Mouse (Mus musculus) lung, adult 2 months (tissue): ENCODE data around the gene Sh3yl1. TPM values are rescaled to one million over a fixed set of nuclear protein-coding genes. Genes with fewer than 3 reads are reported as not detected.
A peak's percentile ranks its signal among the peaks of the same experiment; 100 is the strongest.

Experiments
- DNase-seq: peaks from one replicate; pipeline ENCODE4 v3.0.0; 2022
- H3K4me1 ChIP-seq: fragments of 200-500 bp; 2 replicates; pipeline ENCODE4 v1.6.1; 2011; ENCODE audit warnings: low read length; ENCODE audit not compliant: control insufficient read depth, insufficient read depth
- H3K4me3 ChIP-seq: fragments of 200-500 bp; replicated peaks from 2 replicates; pipeline ENCODE3; 2011; ENCODE audit warnings: low read depth, mild to moderate bottlenecking, control low read depth, low read length; ENCODE audit errors: extremely low read depth
- CTCF ChIP-seq: fragments of 200-500 bp; IDR thresholded peaks from 2 replicates; pipeline ENCODE4 v1.5.1; 2011; ENCODE audit warnings: mild to moderate bottlenecking, low read length, control low read depth; ENCODE audit not compliant: insufficient read depth
- POLR2A ChIP-seq: fragments of 200-500 bp; IDR thresholded peaks from 2 replicates; pipeline ENCODE4 v1.6.1; 2011; ENCODE audit warnings: low read depth, mild to moderate bottlenecking, control low read depth, low read length, borderline replicate concordance; ENCODE audit errors: extremely low read depth
- WGBS: fragments of 180-500 bp; shearing (Covaris S2); methylation state at CpG from one replicate; pipeline ENCODE4 v1.1.7; 2018; 5-methylcytosine and 5-hydroxymethylcytosine counted together
- polyA plus RNA-seq: library from polyadenylated mRNA; depleted of rRNA; stranded (reverse); fragments of >200 nt; gene quantifications from 2 replicates; pipeline ENCODE4 v1.2.3, GENCODE M21; 2012

Sh3yl1 gene
- polyA plus RNA-seq, 1 experiment, result 2.6 TPM

GRCm38 (mm10) chr12:30890067-30890466 is 21.4 kb upstream of the Sh3yl1 start:
- peak; percentile 31 for DNase-seq
- H3K4me3 ChIP-seq, result no peak overlapping the region
- no peaks in the 10 kb centered on the region for H3K4me1 ChIP-seq
- 0 out of 2 replicates have a peak, but pooled peaks have one; percentile 16 for TF ChIP-seq CTCF
- TF ChIP-seq POLR2A, result no peak
- WGBS, result 36% methylated on average over 5 of the region's 5 CpGs

- no peaks in the 10 kb centered on the region for H3K4me1 ChIP-seq
- no peak for DNase-seq
- TF ChIP-seq CTCF (no peak), POLR2A (no peak)
- 80% methylated on average over 7 of the region's 7 CpGs for WGBS
- no peak overlapping the region for H3K4me3 ChIP-seq
These were observed 20.0 kb upstream of the Sh3yl1 start for GRCm38 (mm10) chr12:30891438-30891837.

GRCm38 (mm10) chr12:30897039-30897438 is 14.4 kb upstream of the Sh3yl1 start:
- Histone ChIP-seq H3K4me3 (no peak overlapping the region), H3K4me1 (no peaks in the 10 kb centered on the region)
- no peak for DNase-seq
- WGBS, result 92% methylated on average over 4 of the region's 4 CpGs
- TF ChIP-seq CTCF, result no peak
- no peak for TF ChIP-seq POLR2A

GRCm38 (mm10) chr12:30908658-30909057 is 2.8 kb upstream of the Sh3yl1 start:
- DNase-seq, result no peak
- WGBS, result 85% methylated on average over 1 of the region's 1 CpGs
- TF ChIP-seq CTCF (no peak), POLR2A (no peak)
- Histone ChIP-seq H3K4me1 (peaks cover 5% of the 10 kb centered on the region), H3K4me3 (no peak overlapping the region)

GRCm38 (mm10) chr12:30909881-30910280 is 1.6 kb upstream of the Sh3yl1 start:
- H3K4me1 ChIP-seq, result peaks cover 5% of the 10 kb centered on the region
- WGBS, result 73% methylated on average over 2 of the region's 2 CpGs
- TF ChIP-seq CTCF, result no peak
- TF ChIP-seq POLR2A, result no peak
- no peak overlapping the region for H3K4me3 ChIP-seq
- no peak for DNase-seq

GRCm38 (mm10) chr12:30910860-30911259 is 608 bp upstream of the Sh3yl1 start:
- peak overlapping the region; percentile 81 for H3K4me3 ChIP-seq
- no peak for DNase-seq
- TF ChIP-seq CTCF (no peak), POLR2A (no peak)
- 12% methylated on average over 8 of the region's 8 CpGs for WGBS
- H3K4me1 ChIP-seq, result peaks cover 5% of the 10 kb centered on the region

GRCm38 (mm10) chr12:30912048-30912381 is 547 bp downstream of the Sh3yl1 start:
- DNase-seq, result peak; percentile 72
- TF ChIP-seq CTCF (no peak), POLR2A (peak; percentile 43; the same call in 1 of the 2 replicates)
- under 1% methylated on average over 19 of the region's 19 CpGs for WGBS
- peak overlapping the region; percentile 87 for H3K4me3 ChIP-seq
- peaks cover 5% of the 10 kb centered on the region for H3K4me1 ChIP-seq

GRCm38 (mm10) chr12:30912840-30913239 is 1.4 kb downstream of the Sh3yl1 start:
- TF ChIP-seq CTCF (no peak), POLR2A (no peak)
- no peak for DNase-seq
- Histone ChIP-seq H3K4me3 (no peak overlapping the region), H3K4me1 (peaks cover 5% of the 10 kb centered on the region)
- WGBS, result 48% methylated on average over 3 of the region's 3 CpGs

- no peak for DNase-seq
- Histone ChIP-seq H3K4me1 (no peaks in the 10 kb centered on the region), H3K4me3 (no peak overlapping the region)
- no peak for TF ChIP-seq POLR2A
- no peak for TF ChIP-seq CTCF
- 78% methylated on average over 3 of the region's 3 CpGs for WGBS
These were observed 10.9 kb downstream of the Sh3yl1 start for GRCm38 (mm10) chr12:30922401-30922800.

GRCm38 (mm10) chr12:30928182-30928581 is 16.7 kb downstream of the Sh3yl1 start:
- DNase-seq, result no peak
- WGBS, result 85% methylated on average over 6 of the region's 6 CpGs
- TF ChIP-seq CTCF, result no peak
- TF ChIP-seq POLR2A, result no peak
- Histone ChIP-seq H3K4me1 (no peaks in the 10 kb centered on the region), H3K4me3 (no peak overlapping the region)

- DNase-seq, result no peak
- no peaks in the 10 kb centered on the region for H3K4me1 ChIP-seq
- TF ChIP-seq POLR2A, result no peak
- TF ChIP-seq CTCF, result no peak
- WGBS, result 96% methylated on average over 2 of the region's 2 CpGs
- no peak overlapping the region for H3K4me3 ChIP-seq
These were observed 21.8 kb downstream of the Sh3yl1 start for GRCm38 (mm10) chr12:30933299-30933698.
